Mouse (Mus musculus): ENCODE measurements around the gene Psmd11.

DNA sequence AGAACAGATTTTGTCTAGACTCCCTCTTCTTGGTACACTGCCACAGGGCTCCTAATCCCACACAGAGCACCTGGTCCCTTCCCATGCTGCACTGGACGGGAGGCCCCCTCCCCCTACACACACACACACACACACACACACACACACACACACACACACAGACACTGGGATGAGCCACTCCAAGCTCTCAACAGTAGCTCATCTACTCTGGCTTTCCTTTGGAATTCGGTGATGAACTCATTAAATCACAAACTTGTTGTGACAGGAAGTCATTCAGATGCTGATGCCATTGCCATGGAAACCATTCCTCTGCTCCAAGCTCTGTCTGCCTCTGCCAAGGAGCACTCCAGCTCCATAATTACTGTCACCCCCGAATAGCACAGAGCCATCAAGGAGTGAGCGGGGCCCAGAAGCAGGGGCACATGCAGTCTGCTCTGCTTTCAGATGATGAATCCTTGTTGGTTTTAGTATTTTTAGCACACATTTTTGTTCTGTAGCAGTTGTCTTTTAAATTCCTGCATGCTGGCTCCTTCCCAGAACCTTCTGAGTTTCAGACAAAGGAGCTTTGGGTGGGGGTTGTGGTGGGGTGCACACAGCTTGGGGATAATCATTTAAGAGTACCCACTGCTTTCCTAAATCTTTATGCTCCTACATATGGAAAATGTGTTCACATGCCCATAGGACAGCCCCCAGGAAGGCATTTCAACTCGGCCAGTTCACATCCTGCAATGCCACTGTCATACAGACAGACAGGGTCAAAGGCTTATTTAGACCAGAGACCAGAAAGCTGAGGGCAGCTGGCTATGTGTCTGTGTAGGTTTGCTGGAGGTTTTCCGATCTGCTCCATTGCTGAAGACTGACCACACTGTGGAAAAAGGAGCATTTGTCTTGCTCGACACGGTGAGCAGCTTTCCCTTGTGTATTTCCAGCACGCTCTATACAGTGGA lies 90.3 kb downstream of the Psmd11 start:
- TF ChIP-seq POLR2A (IDR thresholded peaks at IDR 0.05; ENCODE audit: borderline replicate concordance, low read depth, low read length) = no peak
- TF ChIP-seq CTCF (IDR thresholded peaks at IDR 0.05; ENCODE audit: low read depth, low read length) = no peak

Data from bone marrow macrophage, adult 2 months (primary cell).